Mouse (Mus musculus): ENCODE data around the gene Tubgcp5.

DNA sequence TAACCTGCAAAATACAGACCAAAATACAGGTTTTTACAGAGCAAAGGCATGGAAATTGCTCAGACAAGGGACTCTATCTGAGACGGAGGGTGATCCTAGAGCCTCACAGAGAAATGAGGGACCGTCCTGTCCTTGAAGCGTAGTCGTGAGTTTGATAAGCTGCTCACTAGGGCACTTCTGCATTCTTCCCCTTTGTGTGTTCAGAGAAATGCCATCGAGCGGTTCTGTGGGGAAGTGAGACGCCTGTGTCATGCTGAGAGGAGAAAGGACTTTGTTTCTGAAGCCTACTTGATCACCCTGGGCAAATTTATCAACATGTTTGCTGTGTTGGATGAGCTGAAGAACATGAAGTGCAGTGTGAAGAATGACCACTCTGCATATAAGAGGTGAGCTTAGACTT is 80.7 kb downstream of the Tubgcp5 start:
- TF ChIP-seq CEBPB (IDR thresholded peaks at IDR 0.05; ENCODE audit: insufficient read depth, poor library complexity, severe bottlenecking), result no peak
- no peak for TF ChIP-seq POLR2A (IDR thresholded peaks at IDR 0.05; ENCODE audit: insufficient read length, low read depth)
- no peak for TF ChIP-seq E2F4 (IDR thresholded peaks at IDR 0.05; ENCODE audit: insufficient read depth)
- no peak for TF ChIP-seq SRF (IDR thresholded peaks at IDR 0.05; ENCODE audit: control insufficient read depth, insufficient read length, low read depth)
- no peak for TF ChIP-seq POLR2AphosphoS2 (IDR thresholded peaks at IDR 0.05; ENCODE audit: insufficient read length, low read depth)
- no peak for TF ChIP-seq MAX (IDR thresholded peaks at IDR 0.05; ENCODE audit: low read depth)
- no peak for TF ChIP-seq MYOG (IDR thresholded peaks at IDR 0.05; ENCODE audit: control insufficient read depth in 1 of 3, insufficient read depth in 1 of 3, insufficient read length in 2 of 3, low read depth in 2 of 3)
- TF ChIP-seq REST (IDR thresholded peaks at IDR 0.05; ENCODE audit: insufficient read depth, insufficient read length), result no peak
- no peak for TF ChIP-seq USF1 (IDR thresholded peaks at IDR 0.05; ENCODE audit: low read depth)
- no peak for TF ChIP-seq TCF12 (IDR thresholded peaks at IDR 0.05; ENCODE audit: insufficient read depth, poor library complexity, severe bottlenecking)

All from myocyte (in vitro differentiated cells).